Mouse (Mus musculus) neural tube, embryonic 14.5 days (tissue): ENCODE measurements around the gene Cyp4f17. TPM values are rescaled to one million over a fixed set of nuclear protein-coding genes. Genes with fewer than 3 reads are reported as not detected.
"Not testable (repeated sequence)": the region's sequence is repeated elsewhere in the genome, so short reads cannot be mapped to it uniquely, and the experiment has no call there.

ENCODE experiments used
- ATAC-seq: fragments of 200-750 bp; cut with Nextera tagmentation; 2 replicates; pipeline ENCODE4 v1.8.0; 2017; ENCODE audit warnings: low read depth, mild to moderate bottlenecking, moderate TSS enrichment, moderate library complexity
- H3K27ac ChIP-seq: fragments of 300-500 bp; sonication (generic); 2 replicates; pipeline ENCODE4 v1.5.1; 2014; ENCODE audit warnings: low read depth, mild to moderate bottlenecking, control low read depth, low read length, moderate library complexity, mixed read lengths
- H3K27me3 ChIP-seq: fragments of 300-500 bp; sonication (generic); 2 replicates; pipeline ENCODE4 v1.6.1; 2014; ENCODE audit warnings: low read length; ENCODE audit not compliant: control insufficient read depth, insufficient read depth
- H3K36me3 ChIP-seq: fragments of 300-500 bp; sonication (generic); 2 replicates; pipeline ENCODE4 v1.6.1; 2014; ENCODE audit warnings: low read length, mixed read lengths; ENCODE audit not compliant: control insufficient read depth, insufficient read depth
- H3K4me1 ChIP-seq: fragments of 300-500 bp; sonication (generic); 2 replicates; pipeline ENCODE4 v1.6.1; 2014; ENCODE audit warnings: low read length; ENCODE audit not compliant: control insufficient read depth, insufficient read depth
- H3K4me2 ChIP-seq: fragments of 300-500 bp; sonication (generic); 2 replicates; pipeline ENCODE4 v1.6.1; 2014; ENCODE audit warnings: mild to moderate bottlenecking, low read depth, low read length, control low read depth
- H3K4me3 ChIP-seq: fragments of 300-500 bp; sonication (generic); 2 replicates; pipeline ENCODE4 v1.5.1; 2014; ENCODE audit warnings: low read depth, low read length, control low read depth, mixed read lengths
- H3K9ac ChIP-seq: fragments of 300-500 bp; sonication (generic); replicated peaks from 2 replicates; pipeline ENCODE4 v1.6.1; 2014; ENCODE audit warnings: low read depth, mild to moderate bottlenecking, control low read depth, low read length, mixed read lengths
- H3K9me3 ChIP-seq: fragments of 300-500 bp; sonication (generic); 2 replicates; pipeline ENCODE4 v1.6.1; 2016; ENCODE audit warnings: low read length; ENCODE audit not compliant: control insufficient read depth
- WGBS: fragments of 180-500 bp; shearing (Covaris S2); extraction: QIAGEN DNeasy Blood & Tissue Kit; methylation state at CpG from one replicate; pipeline ENCODE4 v1.1.7; 2014; 5-methylcytosine and 5-hydroxymethylcytosine counted together
- polyA plus RNA-seq: library from polyadenylated mRNA; unstranded; fragments of >200 nt; fragmentation: Nextera tagmentation; extraction: Ambion mirVana; gene quantifications from 2 replicates; pipeline ENCODE4 v1.2.1, GENCODE M21; 2014

The Cyp4f17 gene
- polyA plus RNA-seq, 1 experiment from 2014 or later: 13.1 TPM

GRCm38 (mm10) chr17:32521981-32522380 is 16.1 kb downstream of the Cyp4f17 start:
- no peaks in the 10 kb centered on the region for H3K27me3 ChIP-seq
- no peak overlapping the region for H3K9ac ChIP-seq
- WGBS: 91% methylated on average over 5 of the region's 5 CpGs
- H3K9me3 ChIP-seq: no peaks in the 10 kb centered on the region
- ATAC-seq: no peak
- no peak overlapping the region for H3K27ac ChIP-seq
- no peak overlapping the region for H3K4me3 ChIP-seq
- no peak overlapping the region for H3K4me2 ChIP-seq
- no peaks in the 10 kb centered on the region for H3K4me1 ChIP-seq
- peaks cover 3% of the 10 kb centered on the region; the same call in 1 of the 2 replicates for H3K36me3 ChIP-seq

GRCm38 (mm10) chr17:32522386-32522785 is 16.5 kb downstream of the Cyp4f17 start:
- H3K4me2 ChIP-seq: no peak overlapping the region
- ATAC-seq: no peak
- H3K36me3 ChIP-seq: peaks cover 3% of the 10 kb centered on the region; the same call in 1 of the 2 replicates
- H3K27ac ChIP-seq: no peak overlapping the region
- H3K4me3 ChIP-seq: no peak overlapping the region
- no peaks in the 10 kb centered on the region for H3K4me1 ChIP-seq
- no peak overlapping the region for H3K9ac ChIP-seq
- 83% methylated on average over 4 of the region's 4 CpGs for WGBS
- no peaks in the 10 kb centered on the region for H3K9me3 ChIP-seq
- no peaks in the 10 kb centered on the region for H3K27me3 ChIP-seq

- Histone ChIP-seq H3K4me2 (no peak overlapping the region), H3K9me3 (no peaks in the 10 kb centered on the region), H3K27me3 (no peaks in the 10 kb centered on the region), H3K4me1 (no peaks in the 10 kb centered on the region), H3K27ac (no peak overlapping the region), H3K36me3 (peaks cover 3% of the 10 kb centered on the region; the same call in 1 of the 2 replicates), H3K4me3 (no peak overlapping the region), H3K9ac (no peak overlapping the region)
- WGBS: 93% methylated on average over 5 of the region's 5 CpGs
- ATAC-seq: no peak
Observed at GRCm38 (mm10) chr17:32522816-32523215, 17.0 kb downstream of the Cyp4f17 start.

- Histone ChIP-seq H3K4me1 (no peaks in the 10 kb centered on the region), H3K27ac (no peak overlapping the region), H3K4me2 (no peak overlapping the region), H3K4me3 (no peak overlapping the region), H3K9me3 (no peaks in the 10 kb centered on the region), H3K36me3 (peaks cover 3% of the 10 kb centered on the region; the same call in 1 of the 2 replicates), H3K27me3 (no peaks in the 10 kb centered on the region), H3K9ac (no peak overlapping the region)
- ATAC-seq: no peak
- 93% methylated on average over 11 of the region's 11 CpGs for WGBS
Observed at GRCm38 (mm10) chr17:32523895-32524294, 18.0 kb downstream of the Cyp4f17 start.

- not testable (repeated sequence) for H3K4me2 ChIP-seq
Observed at GRCm38 (mm10) chr17:32526341-32526740, 20.5 kb downstream of the Cyp4f17 start.

GRCm38 (mm10) chr17:32527748-32528147 is 21.9 kb downstream of the Cyp4f17 start:
- Histone ChIP-seq H3K9me3 (no peaks in the 10 kb centered on the region), H3K4me2 (no peak overlapping the region), H3K9ac (no peak overlapping the region), H3K4me1 (no peaks in the 10 kb centered on the region), H3K4me3 (no peak overlapping the region), H3K27me3 (no peaks in the 10 kb centered on the region), H3K27ac (no peak overlapping the region), H3K36me3 (peaks cover 3% of the 10 kb centered on the region; the same call in 1 of the 2 replicates)
- 87% methylated on average over 11 of the region's 11 CpGs for WGBS
- ATAC-seq: no peak

More at GRCm38 (mm10) chr17:32526341-32526740, 20.5 kb downstream of the Cyp4f17 start:
- H3K36me3 ChIP-seq, H3K4me1 ChIP-seq, H3K9ac ChIP-seq, H3K4me3 ChIP-seq, H3K27ac ChIP-seq, ATAC-seq, H3K27me3 ChIP-seq, H3K9me3 ChIP-seq: not testable (repeated sequence)
- WGBS: 94% methylated on average over 1 of the region's 1 CpGs

GRCm38 (mm10) chr17:32528408-32529337 is 22.8 kb downstream of the Cyp4f17 start:
- Histone ChIP-seq H3K27ac (no peak overlapping the region), H3K4me1 (no peaks in the 10 kb centered on the region), H3K9me3 (no peaks in the 10 kb centered on the region), H3K9ac (no peak overlapping the region), H3K27me3 (no peaks in the 10 kb centered on the region), H3K4me3 (no peak overlapping the region), H3K4me2 (peak overlapping the region; percentile 24; the same call in 1 of the 2 replicates), H3K36me3 (no peaks in the 10 kb centered on the region; the same call in 1 of the 2 replicates)
- ATAC-seq: peak; percentile 69; the same call in 1 of the 2 replicates
- 17% methylated on average over 26 of the region's 26 CpGs for WGBS

- H3K4me1 ChIP-seq, H3K4me3 ChIP-seq, ATAC-seq, H3K36me3 ChIP-seq, H3K27ac ChIP-seq, H3K9me3 ChIP-seq, H3K4me2 ChIP-seq, H3K9ac ChIP-seq, H3K27me3 ChIP-seq: not testable (repeated sequence)
- WGBS: 48% methylated on average over 4 of the region's 4 CpGs
Observed at GRCm38 (mm10) chr17:32532356-32532755, 26.5 kb downstream of the Cyp4f17 start.

- Histone ChIP-seq H3K27me3 (no peaks in the 10 kb centered on the region), H3K27ac (no peak overlapping the region), H3K4me1 (peaks cover 5% of the 10 kb centered on the region; the same call in 1 of the 2 replicates), H3K9ac (no peak overlapping the region), H3K4me3 (no peak overlapping the region), H3K9me3 (no peaks in the 10 kb centered on the region), H3K36me3 (no peaks in the 10 kb centered on the region), H3K4me2 (no peak overlapping the region)
- no peak for ATAC-seq
- WGBS: 90% methylated on average over 6 of the region's 6 CpGs
Observed at GRCm38 (mm10) chr17:32534068-32534467, 28.2 kb downstream of the Cyp4f17 start.
